Mouse (Mus musculus) ES-E14 (cell line): ENCODE results near the gene Rab6a. TPM values are rescaled to one million over a fixed set of nuclear protein-coding genes. Genes with fewer than 3 reads are reported as not detected.
A peak's percentile ranks its signal among the peaks of the same experiment; 100 is the strongest.

ENCODE experiments used
- DNase-seq: peaks from one replicate; pipeline ENCODE4 v3.0.0-alpha.2; 2013; ENCODE audit warnings: low read depth, low spot score
- H3K27ac ChIP-seq: 2 replicates; pipeline ENCODE4 v1.5.1; 2012; ENCODE audit warnings: low read depth, mild to moderate bottlenecking, low read length, moderate library complexity, mixed read lengths; ENCODE audit not compliant: poor library complexity, insufficient read depth, severe bottlenecking
- H3K36me3 ChIP-seq: 2 replicates; pipeline ENCODE4 v1.6.1; 2012; ENCODE audit warnings: mild to moderate bottlenecking, low read length, moderate library complexity, mixed read lengths; ENCODE audit not compliant: control insufficient read depth, poor library complexity, insufficient read depth, severe bottlenecking
- H3K4me1 ChIP-seq, 2 experiments: fragments of 150-350 bp in 1 of 2; sonication (generic) in 1 of 2; 2 replicates each; pipeline ENCODE4 v1.6.1; 2012; ENCODE audit warnings: low read length in 2 of 2, mild to moderate bottlenecking in 1 of 2, mixed read lengths in 1 of 2; ENCODE audit not compliant: control insufficient read depth in 2 of 2, insufficient read depth in 2 of 2, poor library complexity in 1 of 2
- H3K4me3 ChIP-seq, 2 experiments: fragments of 150-350 bp in 1 of 2; sonication (generic) in 1 of 2; 2 replicates each; pipeline ENCODE4 v1.5.1; 2012; ENCODE audit warnings: low read length in 2 of 2, low read depth in 1 of 2, mild to moderate bottlenecking in 1 of 2, mixed read lengths in 1 of 2; ENCODE audit not compliant: insufficient read depth in 1 of 2, poor library complexity in 1 of 2, severe bottlenecking in 1 of 2
- H3K9ac ChIP-seq: 2 replicates; pipeline ENCODE4 v1.6.1; 2012; ENCODE audit warnings: low read depth, mild to moderate bottlenecking, low read length, mixed read lengths; ENCODE audit not compliant: poor library complexity, insufficient read depth, severe bottlenecking
- H3K9me3 ChIP-seq: fragments of 150-350 bp; sonication (generic); 2 replicates; pipeline ENCODE4 v1.6.1; 2012; ENCODE audit warnings: low read depth, mild to moderate bottlenecking, low read length; ENCODE audit not compliant: control insufficient read depth, insufficient read depth
- CHD2 ChIP-seq: IDR thresholded peaks from 2 replicates; pipeline ENCODE4 v1.6.1; 2014; ENCODE audit warnings: mild to moderate bottlenecking, low read depth, low read length, inconsistent platforms
- HCFC1 ChIP-seq: IDR thresholded peaks from 2 replicates; pipeline ENCODE4 v1.6.1; 2012; ENCODE audit warnings: low read length, inconsistent platforms, borderline replicate concordance; ENCODE audit not compliant: insufficient read depth
- MAFK ChIP-seq: IDR thresholded peaks from 2 replicates; pipeline ENCODE4 v1.6.1; 2014; ENCODE audit warnings: mild to moderate bottlenecking, low read depth, low read length, inconsistent platforms; ENCODE audit not compliant: insufficient read depth
- ZC3H11A ChIP-seq: IDR thresholded peaks from 2 replicates; pipeline ENCODE4 v1.6.1; 2012; ENCODE audit warnings: low read depth, mild to moderate bottlenecking, inconsistent platforms, low read length, borderline replicate concordance
- ZNF384 ChIP-seq: IDR thresholded peaks from 2 replicates; pipeline ENCODE4 v1.6.1; 2012; ENCODE audit warnings: low read depth, low read length, inconsistent platforms
- in situ Hi-C, 2 experiments: fragments of 600-800 bp; cut with MboI; formaldehyde crosslinking; loops; one replicate each; pipeline ENCODE4 v1.15.1; 2025; ENCODE audit warnings: low sequenced_read_pairs in 2 of 2, inconsistent platforms in 1 of 2; ENCODE audit not compliant: unreplicated experiment in 2 of 2
- total RNA-seq: library from RNA; depleted of rRNA; stranded (reverse); fragments of 300-350 nt; gene quantifications from 2 replicates; pipeline ENCODE4 v1.2.3, GENCODE M21; 2012

Rab6a gene
- total RNA-seq, 1 experiment: 61.8 TPM

- Histone ChIP-seq H3K27ac (peak overlapping the region; percentile 40; the same call in 1 of the 2 replicates), H3K4me3 (no peak overlapping the region), H3K9ac (no peak overlapping the region), H3K9me3 (no peaks in the 10 kb centered on the region), H3K36me3 (peaks cover 5% of the 10 kb centered on the region; the same call in 1 of the 2 replicates), H3K4me1 (peaks cover 3 to 6% of the 10 kb centered on the region in 2 experiments; a peak in 1 of 4 replicates)
- TF ChIP-seq ZC3H11A: no peak
- TF ChIP-seq HCFC1: no peak
- TF ChIP-seq ZNF384: no peak
- TF ChIP-seq CHD2: no peak
- TF ChIP-seq MAFK: no peak
- DNase-seq: no peak
- in situ Hi-C loops: no loop called here
These were observed 72.0 kb downstream of the Rab6a start for GRCm38 (mm10) chr7:100678948-100679880.

GRCm38 (mm10) chr7:100681132-100681531 is 73.9 kb downstream of the Rab6a start:
- Histone ChIP-seq H3K27ac (no peak overlapping the region), H3K4me1 (peaks cover 3 to 6% of the 10 kb centered on the region in 2 experiments; a peak in 1 of 4 replicates), H3K36me3 (peaks cover 5% of the 10 kb centered on the region; the same call in 1 of the 2 replicates), H3K9ac (no peak overlapping the region), H3K4me3 (no peak overlapping the region), H3K9me3 (no peaks in the 10 kb centered on the region)
- TF ChIP-seq CHD2: no peak
- TF ChIP-seq ZNF384: no peak
- TF ChIP-seq ZC3H11A: no peak
- no peak for TF ChIP-seq HCFC1
- in situ Hi-C loops: no loop called here
- no peak for DNase-seq

- DNase-seq: no peak
- TF ChIP-seq ZNF384 (no peak), ZC3H11A (no peak), HCFC1 (no peak), CHD2 (no peak), MAFK (no peak)
- Histone ChIP-seq H3K4me3 (no peak overlapping the region), H3K9ac (no peak overlapping the region), H3K27ac (no peak overlapping the region), H3K9me3 (no peaks in the 10 kb centered on the region), H3K4me1 (peaks cover 3 to 6% of the 10 kb centered on the region in 2 experiments; a peak in 1 of 4 replicates), H3K36me3 (no peaks in the 10 kb centered on the region; the same call in 1 of the 2 replicates)
- in situ Hi-C loops: no loop called here
These were observed 76.0 kb downstream of the Rab6a start for GRCm38 (mm10) chr7:100683241-100683640.

- H3K4me1 ChIP-seq: peaks cover 3 to 5% of the 10 kb centered on the region in 2 experiments; a peak in 1 of 4 replicates
- H3K9me3 ChIP-seq: no peaks in the 10 kb centered on the region
- no peak overlapping the region for H3K27ac ChIP-seq
- TF ChIP-seq MAFK: no peak
- TF ChIP-seq ZC3H11A: no peak
- TF ChIP-seq CHD2: no peak
- no peak for TF ChIP-seq HCFC1
- no peak for TF ChIP-seq ZNF384
- in situ Hi-C loops: no loop called here
- no peak for DNase-seq
- no peaks in the 10 kb centered on the region; the same call in 1 of the 2 replicates for H3K36me3 ChIP-seq
- H3K9ac ChIP-seq: no peak overlapping the region
- no peak overlapping the region for H3K4me3 ChIP-seq
These were observed 76.9 kb downstream of the Rab6a start for GRCm38 (mm10) chr7:100684081-100684480.
